Mouse (Mus musculus) liver, embryonic 14.5 days (tissue): ENCODE measurements at regions not wholly inside any gene's neighbourhood (a gene's known extent, or its start where the extent isn't known, plus 50 kb on each side); places are given as distances from the start of the nearest gene placed in this dataset.
A peak's percentile ranks its signal among the peaks of the same experiment; 100 is the strongest.
"Not testable (repeated sequence)": the region's sequence is repeated elsewhere in the genome, so short reads cannot be mapped to it uniquely, and the experiment has no call there.

Experiments used
- ATAC-seq: fragments of 200-750 bp; cut with Nextera tagmentation; 2 replicates; pipeline ENCODE4 v1.8.0; 2017; ENCODE audit warnings: moderate number of reproducible peaks, mild to moderate bottlenecking, moderate library complexity; ENCODE audit not compliant: insufficient read depth
- DNase-seq, 3 experiments: peaks; one replicate each; pipeline ENCODE4 v3.0.0-alpha.2; 2012 to 2013; ENCODE audit warnings: low read depth in 3 of 3, low spot score in 3 of 3
- H3K27ac ChIP-seq: fragments of 300-500 bp; sonication (generic); 2 replicates; pipeline ENCODE4 v1.5.1; 2014; ENCODE audit warnings: moderate library complexity, mild to moderate bottlenecking, control low read depth, inconsistent platforms
- H3K27me3 ChIP-seq: fragments of 300-500 bp; sonication (generic); 2 replicates; pipeline ENCODE4 v1.6.1; 2014; ENCODE audit warnings: mild to moderate bottlenecking, low read length, moderate library complexity; ENCODE audit not compliant: control insufficient read depth, insufficient read depth
- H3K36me3 ChIP-seq: fragments of 300-500 bp; sonication (generic); replicated peaks from 2 replicates; pipeline ENCODE4 v1.6.1; 2014; ENCODE audit warnings: low read depth; ENCODE audit not compliant: control insufficient read depth, insufficient read depth
- H3K4me1 ChIP-seq, 2 experiments: fragments of 200-500 bp in 1 of 2; fragments of 300-500 bp in 1 of 2; sonication (generic) in 1 of 2; replicated peaks; 2 replicates each; pipeline ENCODE4 v1.6.1; 2012 to 2014; ENCODE audit warnings: antibody characterized with exemption in 1 of 2, inconsistent platforms in 1 of 2, low read length in 1 of 2; ENCODE audit not compliant: control insufficient read depth in 2 of 2, insufficient read depth in 2 of 2
- H3K4me2 ChIP-seq: fragments of 300-500 bp; sonication (generic); 2 replicates; pipeline ENCODE4 v1.6.1; 2014; ENCODE audit warnings: low read depth, mild to moderate bottlenecking, control low read depth, moderate library complexity
- H3K4me3 ChIP-seq, 2 experiments: fragments of 200-500 bp in 1 of 2; fragments of 300-500 bp in 1 of 2; sonication (generic) in 1 of 2; 2 replicates each; pipeline ENCODE4 v1.5.1; 2012 to 2014; ENCODE audit warnings: low read depth in 2 of 2, low read length in 2 of 2, mild to moderate bottlenecking in 2 of 2, control low read depth in 1 of 2, inconsistent platforms in 1 of 2, moderate library complexity in 1 of 2; ENCODE audit not compliant: insufficient read depth in 1 of 2
- H3K9ac ChIP-seq: fragments of 300-500 bp; sonication (generic); replicated peaks from 2 replicates; pipeline ENCODE4 v1.6.1; 2014; ENCODE audit warnings: mild to moderate bottlenecking, control low read depth, moderate library complexity
- H3K9me3 ChIP-seq: fragments of 300-500 bp; sonication (generic); 2 replicates; pipeline ENCODE4 v1.6.1; 2016; ENCODE audit warnings: low read length, mixed read lengths; ENCODE audit not compliant: control insufficient read depth
- CTCF ChIP-seq: IDR thresholded peaks from 2 replicates; pipeline ENCODE4 v1.5.1; 2016; ENCODE audit warnings: antibody characterized with exemption, low read depth, control low read depth
- EP300 ChIP-seq: IDR thresholded peaks from 2 replicates; pipeline ENCODE4 v1.6.1; 2016; ENCODE audit warnings: antibody characterized with exemption, low read depth
- WGBS: fragments of 180-500 bp; shearing (Covaris S2); extraction: QIAGEN DNeasy Blood & Tissue Kit; methylation state at CpG from one replicate; pipeline ENCODE4 v1.1.7; 2014; ENCODE audit not compliant: insufficient replicate concordance; 5-methylcytosine and 5-hydroxymethylcytosine counted together

DNA sequence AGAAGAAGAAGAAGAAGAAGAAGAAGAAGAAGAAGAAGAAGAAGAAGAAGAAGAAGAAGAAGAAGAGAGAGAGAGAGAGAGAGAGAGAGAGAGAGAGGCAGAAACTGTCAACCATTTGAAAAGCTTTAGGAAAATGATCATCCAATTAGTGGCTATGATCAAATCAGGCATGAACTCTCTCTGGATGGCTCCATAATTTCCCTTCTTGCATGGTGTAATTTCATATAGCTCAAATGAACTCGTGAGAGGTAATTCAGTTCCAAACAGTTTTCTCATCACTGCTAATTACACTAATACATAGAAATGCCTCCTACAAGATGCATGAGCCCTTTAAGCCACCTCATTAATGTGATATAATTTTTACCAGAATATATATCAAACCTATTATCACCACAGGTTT is 233.9 kb upstream of the Meis2 start:
- Histone ChIP-seq H3K9me3 (no peaks in the 10 kb centered on the region), H3K36me3 (no peaks in the 10 kb centered on the region), H3K27me3 (no peaks in the 10 kb centered on the region), H3K27ac (no peak overlapping the region), H3K4me1 (no peaks in the 10 kb centered on the region), H3K4me3 (no peak overlapping the region), H3K4me2 (no peak overlapping the region), H3K9ac (no peak overlapping the region)
- 54% methylated on average over 1 of the region's 1 CpGs for WGBS
- DNase-seq: no peak
- no peak for ATAC-seq
- TF ChIP-seq EP300 (no peak), CTCF (no peak)

DNA sequence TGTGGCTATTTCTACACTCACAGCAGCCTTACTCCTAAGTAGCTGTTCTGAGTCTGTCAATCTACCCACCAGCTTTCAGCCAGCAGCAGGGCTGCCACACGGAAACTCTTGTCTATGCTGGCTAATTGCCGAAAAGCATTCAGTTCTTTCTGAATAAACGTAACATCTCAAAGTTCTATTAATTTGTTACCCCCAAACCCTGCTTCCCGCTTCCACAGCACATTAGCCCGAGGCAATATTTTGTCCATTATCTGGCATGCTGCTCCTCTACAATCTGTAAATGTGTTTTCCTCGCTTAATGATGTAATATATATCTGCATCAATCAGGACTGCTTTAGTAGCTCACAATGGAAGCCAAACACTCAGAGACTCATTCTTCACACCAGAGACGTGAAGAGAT is 224.2 kb upstream of the Meis2 start:
- Histone ChIP-seq H3K9ac (no peak overlapping the region), H3K4me3 (no peak overlapping the region), H3K27me3 (no peaks in the 10 kb centered on the region), H3K4me2 (no peak overlapping the region), H3K36me3 (no peaks in the 10 kb centered on the region), H3K27ac (no peak overlapping the region), H3K4me1 (no peaks in the 10 kb centered on the region), H3K9me3 (no peaks in the 10 kb centered on the region)
- ATAC-seq (no peak), DNase-seq (no peak)
- 59% methylated on average over 7 of the region's 7 CpGs for WGBS
- no peak for TF ChIP-seq EP300
- no peak for TF ChIP-seq CTCF

- H3K4me2 ChIP-seq, ATAC-seq, H3K27ac ChIP-seq, H3K27me3 ChIP-seq, H3K36me3 ChIP-seq, H3K4me1 ChIP-seq, H3K4me3 ChIP-seq, H3K9me3 ChIP-seq, H3K9ac ChIP-seq, DNase-seq: not testable (repeated sequence)
- 46% methylated on average over 3 of the region's 3 CpGs for WGBS
These were observed 177.6 kb upstream of the Meis2 start for GRCm38 (mm10) chr2:116243191-116243590.

DNA sequence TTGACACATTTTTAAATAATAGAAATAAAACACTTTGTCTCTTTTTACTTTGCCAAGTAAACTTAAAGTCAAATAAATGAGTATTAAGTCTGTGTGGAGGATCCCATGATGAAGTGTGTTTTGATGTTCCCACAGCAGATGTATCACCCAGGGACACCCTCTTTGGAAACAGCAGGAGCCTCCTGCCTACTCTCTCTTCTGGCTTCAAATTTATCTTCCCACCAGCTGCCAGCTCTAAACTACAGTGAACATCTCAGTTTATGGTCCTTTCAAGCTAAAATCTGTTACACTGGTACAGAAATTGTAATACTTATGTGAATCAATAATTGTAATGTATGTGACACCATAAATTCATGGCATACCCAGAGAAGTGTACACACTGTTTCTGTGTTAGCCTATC is 171.1 kb upstream of the Meis2 start:
- TF ChIP-seq CTCF (no peak), EP300 (no peak)
- H3K9ac ChIP-seq: no peak overlapping the region

DNA sequence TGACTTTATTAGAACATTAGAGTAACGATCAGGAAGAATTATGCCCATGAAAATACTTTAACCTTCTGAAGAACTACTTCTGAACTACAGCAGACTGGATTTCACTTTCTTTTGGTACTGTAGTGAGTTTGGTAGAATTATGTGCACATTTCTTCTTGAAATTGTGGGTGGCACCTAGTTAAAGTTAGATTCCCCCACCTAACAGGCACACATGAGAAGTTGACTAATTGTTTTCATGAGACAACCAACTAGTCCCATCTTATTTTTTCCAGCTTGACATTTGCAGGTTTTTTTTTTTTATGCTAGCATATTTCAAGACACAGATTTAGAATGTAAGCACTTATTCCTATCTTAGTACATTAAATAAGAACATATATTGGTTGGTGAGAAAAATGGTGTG is 167.2 kb upstream of the Meis2 start:
- DNase-seq: no peak
- no peak overlapping the region for H3K4me2 ChIP-seq
- no peaks in the 10 kb centered on the region for H3K9me3 ChIP-seq
- no peak for ATAC-seq
- WGBS: 61% methylated on average over 1 of the region's 1 CpGs
- H3K27me3 ChIP-seq: no peaks in the 10 kb centered on the region
- H3K9ac ChIP-seq: no peak overlapping the region
- no peak for TF ChIP-seq CTCF
- no peak for TF ChIP-seq EP300
- H3K27ac ChIP-seq: no peak overlapping the region
- H3K4me3 ChIP-seq: no peak overlapping the region
- H3K4me1 ChIP-seq: no peaks in the 10 kb centered on the region
- H3K36me3 ChIP-seq: no peaks in the 10 kb centered on the region

More for the DNA sequence above, 171.1 kb upstream of the Meis2 start:
- H3K27ac ChIP-seq: no peak overlapping the region
- H3K4me3 ChIP-seq: no peak overlapping the region
- H3K4me1 ChIP-seq: no peaks in the 10 kb centered on the region
- no peak overlapping the region for H3K4me2 ChIP-seq
- no peaks in the 10 kb centered on the region for H3K9me3 ChIP-seq
- no peak for ATAC-seq
- DNase-seq: no peak
- H3K27me3 ChIP-seq: no peaks in the 10 kb centered on the region
- no peaks in the 10 kb centered on the region for H3K36me3 ChIP-seq

GRCm38 (mm10) chr2:116216418-116216817 is 150.8 kb upstream of the Meis2 start:
- Histone ChIP-seq H3K36me3 (no peaks in the 10 kb centered on the region), H3K27ac (no peak overlapping the region), H3K9ac (no peak overlapping the region), H3K4me3 (no peak overlapping the region), H3K4me1 (no peaks in the 10 kb centered on the region), H3K27me3 (no peaks in the 10 kb centered on the region), H3K9me3 (no peaks in the 10 kb centered on the region), H3K4me2 (no peak overlapping the region)
- TF ChIP-seq CTCF: peak; percentile 57
- TF ChIP-seq EP300: no peak
- 48% methylated on average over 7 of the region's 7 CpGs for WGBS
- DNase-seq: no peak
- no peak for ATAC-seq
